8 mouse cellular contexts compared by ENCODE assay signal in genomic region chr11:119389851-119390270, GRCm38 (mm10). TPM values are rescaled to one million over a fixed set of nuclear protein-coding genes. Genes with fewer than 3 reads are reported as not detected.
A peak's percentile ranks its signal among the peaks of the same experiment; 100 is the strongest.
DNase-seq lines count a peak whose midpoint lies in the region; ATAC-seq and TF ChIP-seq lines count a peak whose summit lies in the region.

No protein-coding gene starts in this region.

- no peak for TF ChIP-seq CTCF in E14TG2a.4 (conservative IDR thresholded peaks at IDR 0.05; ENCODE audit: low read length)

- peak; percentile 66 for ATAC-seq in forebrain, embryonic 11.5 days (replicated peaks; ENCODE audit: low FRiP score)
- ATAC-seq in lung, embryonic 15.5 days (ENCODE audit: borderline replicate concordance, extremely low read depth, low FRiP score, low TSS enrichment): peak; percentile 53; the same call in 1 of the 2 replicates

- intact Hi-C loops in heart, postnatal 10 days (cut with DNase I): no loop called here

- H3K27me3 ChIP-seq in E14TG2a.4 (ENCODE audit: insufficient read depth, low read length): peaks cover 68% of the 10 kb centered on the region
- peaks cover 51% of the 10 kb centered on the region for H3K27me3 ChIP-seq in forebrain, embryonic 11.5 days (ENCODE audit: control insufficient read depth, insufficient read depth, low read length)
- H3K27me3 ChIP-seq in lung, embryonic 15.5 days: peaks cover 8% of the 10 kb centered on the region; the same call in 1 of the 2 replicates

- peak overlapping the region; percentile 78 for H3K4me3 ChIP-seq in E14TG2a.4 (replicated peaks; ENCODE audit: low read length)
- H3K4me3 ChIP-seq in forebrain, embryonic 11.5 days (ENCODE audit: low read depth, low read length): peak overlapping the region; percentile 53
- peak overlapping the region; percentile 62 for H3K4me3 ChIP-seq in lung, embryonic 15.5 days

- peak; percentile 22 for DNase-seq in brain, embryonic 18.5 days (ENCODE audit: low read depth, low spot score)
- DNase-seq in forebrain, embryonic 11.5 days (ENCODE audit: low spot score): peak; percentile 87
- DNase-seq in heart, postnatal 10 days: peak; percentile 87 to 90
- peak; percentile 19 to 45 for DNase-seq in layer of hippocampus, adult 18-20 months (ENCODE audit: low spot score in 2 of 2)
- DNase-seq in ovary, postnatal 10 days (ENCODE audit: low spot score): peak; percentile 70
- peak; percentile 48 for DNase-seq in thymus, postnatal 14 days

- no peaks in the 10 kb centered on the region for H3K36me3 ChIP-seq in E14TG2a.4 (ENCODE audit: insufficient read depth, low read length)
- H3K36me3 ChIP-seq in forebrain, embryonic 11.5 days (ENCODE audit: control insufficient read depth, insufficient read depth, low read length): no peaks in the 10 kb centered on the region
- H3K36me3 ChIP-seq in lung, embryonic 15.5 days: no peaks in the 10 kb centered on the region

- H3K4me1 ChIP-seq in E14TG2a.4 (replicated peaks; ENCODE audit: low read depth, low read length): peaks cover 86% of the 10 kb centered on the region
- H3K4me1 ChIP-seq in forebrain, embryonic 11.5 days (replicated peaks; ENCODE audit: control insufficient read depth, insufficient read depth, low read length): peaks cover 6% of the 10 kb centered on the region
- H3K4me1 ChIP-seq in lung, embryonic 15.5 days: peaks cover 47% of the 10 kb centered on the region

- H3K9ac ChIP-seq in forebrain, embryonic 11.5 days (ENCODE audit: low read length): peak overlapping the region; percentile 61
- H3K9ac ChIP-seq in lung, embryonic 15.5 days: peak overlapping the region; percentile 68

- peak overlapping the region; percentile 97 for H3K4me2 ChIP-seq in forebrain, embryonic 11.5 days (ENCODE audit: low read depth, low read length, severe bottlenecking)
- H3K4me2 ChIP-seq in lung, embryonic 15.5 days: peak overlapping the region; percentile 93

- no peaks in the 10 kb centered on the region for H3K9me3 ChIP-seq in E14TG2a.4 (ENCODE audit: low read length)
- no peaks in the 10 kb centered on the region for H3K9me3 ChIP-seq in forebrain, embryonic 11.5 days (ENCODE audit: control insufficient read depth, low read length)
- H3K9me3 ChIP-seq in lung, embryonic 15.5 days: no peaks in the 10 kb centered on the region

- WGBS in forebrain, embryonic 11.5 days: under 1% methylated on average over 35 of the region's 35 CpGs
- under 1% methylated on average over 35 of the region's 35 CpGs for WGBS in lung, embryonic 15.5 days

- H3K27ac ChIP-seq in forebrain, embryonic 11.5 days (ENCODE audit: low read depth, low read length): no peak overlapping the region
- H3K27ac ChIP-seq in lung, embryonic 15.5 days: peak overlapping the region; percentile 91

RNA-seq across cellular contexts. Expression of gene Rnf213, which starts 3.0 kb away (rescaled TPM):
- polyA plus RNA-seq in forebrain, embryonic 11.5 days (2014; fragmentation: Nextera tagmentation; extraction: Ambion mirVana): 1.8 and 2.1 TPM in 2 replicates
- total RNA-seq in heart, postnatal 10 days (2021): 10 to 100 TPM; 14.0 to 19.6 TPM
- total RNA-seq in layer of hippocampus, adult 18-20 months (2021): 1 to 10 TPM; 3.0 to 4.1 TPM
- polyA plus RNA-seq in lung, embryonic 15.5 days (2015; fragmentation: Nextera tagmentation; extraction: Ambion mirVana): 7.0 and 7.6 TPM in 2 replicates

RNA-seq across cellular contexts. Expression of gene Slc26a11, which starts 34.5 kb away (rescaled TPM):
- polyA plus RNA-seq in forebrain, embryonic 11.5 days (2014; fragmentation: Nextera tagmentation; extraction: Ambion mirVana): 7.2 and 7.9 TPM in 2 replicates
- 1 to 10 TPM; 3.7 to 5.0 TPM for total RNA-seq in heart, postnatal 10 days (2021)
- total RNA-seq in layer of hippocampus, adult 18-20 months (2021): 1 to 10 TPM; 5.8 to 6.1 TPM
- 9.5 and 12.3 TPM in 2 replicates for polyA plus RNA-seq in lung, embryonic 15.5 days (2015; fragmentation: Nextera tagmentation; extraction: Ambion mirVana)

RNA-seq across cellular contexts. Expression of gene Sgsh, which starts 34.5 kb away (rescaled TPM):
- 6.6 and 7.3 TPM in 2 replicates for polyA plus RNA-seq in forebrain, embryonic 11.5 days (2014; fragmentation: Nextera tagmentation; extraction: Ambion mirVana)
- total RNA-seq in heart, postnatal 10 days (2021): 1 to 10 TPM; 7.9 TPM
- total RNA-seq in layer of hippocampus, adult 18-20 months (2021): 1 to 10 TPM; 5.2 to 6.1 TPM
- polyA plus RNA-seq in lung, embryonic 15.5 days (2015; fragmentation: Nextera tagmentation; extraction: Ambion mirVana): 7.6 and 8.7 TPM in 2 replicates

Comparison
In these comparisons a context has a peak if more than half of its experiments do, and no peak if none do; other contexts are left out.
1. DNase-seq: peak in every context shown above with its lines; median percentile 88 in heart, postnatal 10 days; 87 in forebrain, embryonic 11.5 days; 70 in ovary, postnatal 10 days; 48 in thymus, postnatal 14 days; 32 in layer of hippocampus, adult 18-20 months; 22 in brain, embryonic 18.5 days.